Mouse (Mus musculus): ENCODE results near the gene Dhrs3.

Gene Dhrs3

DNA sequence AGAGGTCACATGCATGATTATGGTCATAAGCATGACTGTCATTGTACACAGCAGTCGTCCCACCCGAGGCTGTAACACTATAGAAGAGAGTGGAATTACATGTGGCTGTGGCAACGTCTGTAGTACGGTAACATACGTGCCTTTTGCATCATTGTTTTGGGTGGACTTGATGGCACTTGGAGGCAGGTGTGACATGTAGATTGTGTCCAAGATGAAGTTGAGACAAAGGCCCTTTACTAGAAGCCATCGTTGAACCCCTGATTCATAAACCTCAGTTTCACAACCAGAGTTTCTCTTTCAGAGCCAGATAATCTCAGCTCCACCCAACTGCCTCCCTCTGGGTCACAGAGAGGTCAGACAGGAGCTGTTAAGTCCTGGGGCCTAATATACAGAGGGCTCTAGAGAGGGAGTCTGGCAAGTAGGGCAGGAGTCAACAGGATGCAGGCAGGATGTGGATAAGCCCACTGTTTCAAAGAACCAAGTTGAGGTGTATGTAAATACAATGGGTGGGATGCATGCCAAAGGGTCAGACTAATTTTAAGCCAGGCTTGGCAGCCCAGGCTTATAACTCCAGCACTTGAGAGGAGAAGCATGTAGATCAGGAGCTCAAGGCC, 5.5 kb downstream of the Dhrs3 start:
- DNase-seq, result no peak

DNA sequence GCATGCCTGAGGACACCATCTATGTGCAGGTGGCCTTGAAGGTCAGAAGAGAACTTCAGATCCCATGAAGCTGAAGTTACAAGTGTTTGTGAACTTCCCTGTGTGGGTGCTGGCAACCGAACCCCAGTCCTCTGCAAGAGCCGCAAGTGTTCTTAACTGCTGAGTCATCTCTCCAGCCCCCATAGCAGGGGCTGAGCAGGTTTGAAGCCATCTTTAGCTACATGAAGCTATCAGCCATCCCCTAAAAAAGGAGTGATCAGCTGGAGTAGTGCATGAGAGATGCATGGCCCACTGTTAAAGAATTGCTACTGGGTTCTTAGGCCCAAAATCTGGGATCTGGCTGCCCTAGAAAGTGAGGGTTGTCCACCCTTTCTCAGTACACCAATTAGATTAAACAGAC, 6.1 kb downstream of the Dhrs3 start:
- DNase-seq, result no peak

DNA sequence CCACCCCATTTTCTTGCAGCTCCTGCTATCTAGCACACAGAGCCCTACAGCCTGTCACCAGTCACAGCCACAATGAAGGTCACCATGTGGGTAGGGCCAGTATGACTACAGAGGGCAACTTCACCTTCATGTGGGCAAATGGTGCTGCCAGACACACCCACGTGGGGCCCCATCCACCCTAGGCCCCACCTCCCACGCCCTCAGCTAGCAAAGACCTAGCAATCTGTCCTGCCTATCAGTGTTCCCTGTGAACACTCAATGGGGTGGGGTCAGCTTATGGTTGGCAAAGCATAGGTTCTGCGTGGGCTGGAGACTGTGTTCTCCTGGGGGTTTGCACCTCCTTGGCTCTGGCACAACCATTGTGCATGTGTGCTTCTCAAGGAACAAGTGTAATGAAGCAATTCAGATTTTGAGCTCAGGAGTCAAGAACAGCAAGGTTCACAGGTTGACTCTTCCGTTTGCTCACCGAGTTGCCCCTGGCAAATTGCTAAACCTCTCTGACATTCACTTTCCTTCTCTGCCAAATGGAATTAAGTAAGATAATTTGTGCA, 9.0 kb downstream of the Dhrs3 start:
- no peak for DNase-seq

DNA sequence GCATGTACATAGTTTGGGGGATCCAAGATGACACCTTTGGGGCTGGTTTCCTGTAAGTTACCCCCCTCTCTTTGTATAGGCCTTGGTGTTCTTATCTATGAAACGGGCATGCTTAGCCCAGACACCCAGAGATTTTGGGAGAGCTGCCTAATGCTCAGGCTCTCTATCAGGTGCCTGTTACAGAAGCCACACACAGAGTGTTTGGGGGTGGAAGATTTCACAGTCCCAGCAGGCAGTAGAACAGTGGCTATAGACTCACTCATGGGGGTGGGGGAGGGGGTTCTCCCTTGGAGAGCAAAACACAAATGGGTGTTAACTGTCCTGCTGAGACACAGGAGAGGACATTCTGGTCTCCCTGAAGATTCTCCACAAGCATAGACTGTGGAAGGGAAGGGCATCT, 10.5 kb downstream of the Dhrs3 start:
- DNase-seq, result no peak

DNA sequence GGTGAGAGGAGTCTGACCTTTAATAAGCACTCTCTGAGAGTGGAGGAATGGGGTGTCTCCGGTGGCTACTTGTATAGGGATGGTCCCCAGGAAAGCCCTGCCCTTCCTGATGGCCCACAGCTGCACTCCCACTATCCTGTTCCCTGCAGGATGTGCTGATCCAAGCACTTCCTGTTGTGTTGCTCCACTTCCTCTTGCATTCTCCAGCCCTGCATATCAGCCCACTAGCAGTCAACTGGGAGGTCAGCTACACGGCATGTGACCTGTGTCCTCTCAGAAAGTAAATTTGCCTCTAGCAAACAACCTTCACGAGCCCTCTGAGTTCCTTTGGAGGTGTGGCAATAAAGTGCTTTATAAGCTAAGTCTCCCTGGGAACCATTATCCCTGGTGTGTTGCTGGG, 11.3 kb downstream of the Dhrs3 start:
- no peak for DNase-seq

DNA sequence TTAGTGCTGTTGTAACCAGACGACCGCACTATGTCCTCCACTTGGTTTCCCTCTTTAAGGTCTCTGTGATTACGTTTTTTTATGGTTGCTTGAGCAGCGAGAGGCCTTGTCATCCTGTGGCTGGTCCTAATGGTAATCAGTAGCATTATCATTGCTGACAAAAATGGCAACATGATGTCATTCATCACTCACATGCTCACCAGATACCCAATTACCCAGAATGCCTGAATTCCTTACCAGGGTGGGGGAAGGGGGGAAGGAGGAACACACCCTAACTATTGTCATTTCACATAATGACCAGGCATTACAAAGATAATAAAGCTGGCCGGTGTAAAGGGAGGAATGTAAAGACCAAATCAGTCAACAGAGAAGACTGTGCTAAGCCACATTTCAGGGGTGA, 12.5 kb downstream of the Dhrs3 start:
- no peak for DNase-seq

DNA sequence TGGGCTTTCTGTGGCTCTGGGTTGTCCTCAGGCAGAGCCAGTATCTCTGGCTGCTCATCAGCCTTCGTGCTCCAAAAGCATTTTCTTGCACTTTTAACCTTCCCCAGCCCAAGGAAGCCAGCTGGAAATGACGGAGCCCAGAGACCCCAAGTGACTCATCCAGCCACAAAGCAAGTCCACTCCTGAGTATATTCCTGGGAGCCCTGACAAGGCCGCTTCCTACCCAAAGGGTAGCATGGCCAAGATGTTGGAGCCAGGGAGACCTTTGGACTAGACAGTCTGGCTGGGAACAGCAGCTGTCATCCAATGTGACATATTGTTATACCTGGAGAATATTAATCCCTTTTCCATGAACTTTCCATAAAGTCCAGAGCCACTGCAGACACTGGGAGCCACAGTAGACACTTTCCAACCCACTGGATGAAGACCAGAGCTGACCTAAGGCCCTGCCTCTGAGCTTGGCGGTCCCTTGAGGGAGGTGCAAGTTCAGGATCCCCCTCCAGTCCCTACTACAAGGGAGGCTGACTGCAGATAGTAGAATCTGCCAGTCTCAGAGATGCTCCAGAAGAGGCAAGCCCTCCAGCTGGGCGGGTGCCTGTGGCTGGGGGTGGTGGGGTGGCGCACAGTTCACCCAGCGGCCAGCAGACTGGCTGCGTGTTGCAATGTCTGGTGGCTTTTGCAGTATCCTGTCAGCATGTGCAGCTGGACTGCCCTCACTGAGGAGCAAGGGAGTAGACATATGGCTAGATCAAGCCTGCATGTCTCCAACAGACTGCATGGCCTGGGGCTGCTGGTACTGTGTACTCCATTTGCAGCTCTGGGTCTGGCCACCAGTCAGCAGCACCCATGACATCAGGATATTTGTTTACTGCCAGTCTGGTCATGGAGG, 13.6 kb downstream of the Dhrs3 start:
- DNase-seq, result no peak

DNA sequence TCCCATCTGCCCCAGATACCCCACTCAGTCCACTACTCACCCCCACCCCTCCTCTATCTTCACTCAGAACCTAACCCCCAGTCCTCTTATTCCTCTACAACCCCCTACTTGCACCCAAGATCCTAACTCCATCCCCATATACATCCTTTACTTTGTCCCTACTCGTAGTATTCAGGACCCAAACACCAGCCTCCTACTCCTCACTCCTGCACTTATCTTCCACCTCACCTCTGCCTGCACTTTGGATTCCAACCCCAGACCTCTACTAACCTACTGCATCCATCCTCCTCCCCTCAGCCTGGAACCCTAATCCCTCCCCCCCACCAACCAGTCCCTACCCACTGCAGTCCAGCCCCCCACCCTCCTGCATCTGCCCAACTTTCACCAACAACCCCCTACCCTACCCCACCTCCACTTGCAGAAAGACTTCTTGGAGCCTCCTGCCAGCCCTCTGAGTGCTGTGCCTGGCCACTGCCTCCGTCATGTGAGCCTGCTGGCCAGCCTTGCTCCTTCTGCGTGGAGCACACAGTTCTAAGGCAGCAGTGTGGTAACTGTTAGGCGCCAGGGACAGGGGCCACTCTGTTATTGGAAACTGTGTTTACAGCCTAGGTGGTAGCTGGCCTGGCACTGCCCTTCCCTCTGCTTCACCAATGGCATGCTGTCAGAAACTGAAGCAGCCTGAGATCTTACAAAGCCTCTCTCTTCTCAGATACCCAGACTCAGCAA, 14.5 kb downstream of the Dhrs3 start:
- DNase-seq, result no peak

DNA sequence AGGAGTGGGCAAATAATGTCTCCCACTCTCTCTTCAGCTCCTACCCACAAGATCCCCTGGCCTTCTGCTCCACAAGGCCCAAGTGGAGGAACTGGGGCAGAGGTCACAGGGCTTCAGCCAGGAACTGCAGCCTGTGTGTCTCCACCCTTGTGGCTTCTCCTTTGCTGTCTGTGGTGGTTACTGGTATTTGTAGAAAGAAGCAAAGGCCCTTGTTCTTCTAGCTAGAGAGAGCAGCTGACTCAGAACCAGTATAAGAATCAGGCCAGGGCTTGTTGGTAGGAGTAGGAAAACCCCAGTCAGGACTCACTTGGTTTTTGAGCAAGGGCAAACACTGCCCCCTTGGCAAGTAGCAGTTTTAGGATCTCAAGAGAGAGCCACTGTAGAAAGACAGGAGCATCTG, 16.2 kb downstream of the Dhrs3 start:
- no peak for DNase-seq

DNA sequence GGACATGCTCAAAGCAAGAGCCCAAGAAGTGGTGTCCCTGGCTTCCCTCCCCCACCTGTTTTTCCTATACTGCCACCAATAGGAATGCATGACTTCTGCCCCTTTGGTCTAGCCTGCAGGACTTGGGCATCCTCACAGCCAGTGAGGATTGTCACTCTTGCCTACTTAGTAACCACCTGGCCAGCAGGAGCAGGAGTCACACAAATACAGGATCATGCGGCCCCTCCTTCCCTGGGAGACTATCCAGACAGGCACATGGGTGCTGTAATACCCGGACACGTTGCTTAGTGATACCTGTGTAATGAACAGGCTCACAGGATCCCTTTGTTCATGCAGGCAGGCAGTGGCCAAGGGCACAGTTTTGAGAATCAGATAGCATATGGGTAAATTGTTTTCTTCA, 17.7 kb downstream of the Dhrs3 start:
- no peak for DNase-seq

DNA sequence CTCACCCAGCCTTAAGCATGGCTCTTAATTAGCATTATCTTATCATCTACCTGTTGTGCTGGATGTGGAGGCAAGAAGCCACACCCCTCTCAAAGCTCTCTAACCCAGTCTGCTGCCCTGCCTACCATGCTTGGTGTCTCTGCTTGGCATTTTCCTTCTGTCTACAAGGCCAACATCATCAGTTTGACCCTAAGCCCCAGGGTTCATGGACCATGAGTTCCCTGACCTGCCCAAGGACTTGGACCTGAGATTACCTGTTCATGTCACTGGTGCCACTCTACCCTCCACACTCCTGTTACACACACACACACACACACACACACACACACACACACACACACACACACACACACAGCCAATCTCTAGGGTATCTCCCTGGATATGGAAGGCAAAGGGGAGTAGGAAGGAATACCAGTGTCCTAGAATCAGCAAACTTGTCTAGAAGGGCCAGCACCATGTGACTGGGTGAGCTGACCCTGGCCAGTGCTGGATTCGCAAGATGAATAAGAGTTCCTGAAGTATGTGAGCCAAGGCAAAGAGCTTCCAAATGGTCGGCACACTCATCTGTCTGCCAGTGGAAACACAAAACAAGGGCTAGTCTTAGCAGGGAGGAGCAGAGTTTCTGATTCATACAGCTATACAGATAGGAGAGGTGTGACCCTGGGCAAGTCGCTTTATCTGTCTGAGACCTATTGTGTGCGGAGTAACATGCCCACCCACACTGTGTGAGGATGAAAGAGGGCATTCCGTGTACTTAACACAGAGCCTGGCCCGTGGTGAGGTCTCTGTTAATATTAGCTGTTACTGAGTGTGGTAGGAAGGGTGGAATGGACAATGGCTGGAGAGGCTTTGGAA, 20.9 kb downstream of the Dhrs3 start:
- no peak for DNase-seq

DNA sequence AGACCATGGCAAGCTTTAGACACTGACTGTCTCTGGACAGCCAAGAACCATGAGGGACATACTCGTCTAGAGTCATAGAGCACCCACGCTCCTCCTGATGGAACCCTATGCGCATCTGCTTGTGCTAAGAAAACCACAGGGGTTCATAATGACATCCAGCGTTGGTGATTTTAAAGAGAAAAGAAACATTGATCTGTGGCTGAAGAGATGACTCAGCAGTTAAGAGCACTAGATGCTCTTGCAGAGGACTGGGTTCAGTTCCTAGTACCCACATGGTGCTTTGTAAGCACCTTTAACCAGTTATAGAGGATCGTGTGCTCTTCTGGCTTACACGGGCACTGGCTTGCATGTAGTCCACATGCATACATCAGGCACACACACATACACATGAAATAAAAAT, 23.9 kb downstream of the Dhrs3 start:
- no peak for DNase-seq

DNA sequence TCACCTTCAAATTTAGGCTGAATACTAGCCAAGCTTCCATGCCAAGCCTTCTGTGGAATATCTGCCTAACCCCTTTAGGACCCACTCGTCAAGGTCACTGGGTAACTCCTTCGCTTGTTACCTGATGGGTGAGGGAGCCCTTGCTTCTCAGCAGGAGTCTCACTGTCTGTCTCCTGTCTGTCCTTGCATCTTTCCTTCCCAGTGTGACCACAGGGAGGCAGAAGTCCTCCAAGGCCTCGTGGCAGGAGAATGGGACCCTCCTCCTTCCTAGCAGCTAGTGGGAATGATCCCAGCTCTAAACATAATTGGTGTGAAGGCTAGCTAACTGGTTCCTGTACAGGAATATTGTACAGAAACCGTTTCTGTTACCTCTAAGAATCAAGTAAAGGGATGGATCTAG, 24.5 kb downstream of the Dhrs3 start:
- no peak for DNase-seq

DNA sequence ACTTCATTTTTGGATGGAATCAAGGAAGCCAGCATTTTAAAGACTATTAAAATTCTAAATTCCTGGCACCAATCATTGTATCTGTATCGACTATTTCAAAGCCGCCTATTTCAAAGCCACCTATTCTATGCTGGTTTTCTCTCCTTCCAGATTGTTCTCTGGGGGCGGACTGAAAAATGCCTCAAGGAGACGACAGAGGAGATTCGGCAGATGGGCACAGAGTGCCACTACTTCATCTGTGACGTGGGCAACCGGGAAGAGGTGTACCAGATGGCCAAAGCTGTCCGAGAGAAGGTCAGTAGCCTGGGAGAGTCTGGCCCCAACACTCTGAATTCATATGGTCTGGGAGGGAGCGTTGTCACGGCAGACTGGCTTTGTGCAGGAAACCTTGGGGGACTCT, 25.9 kb downstream of the Dhrs3 start:
- peak; percentile 19 for DNase-seq

DNA sequence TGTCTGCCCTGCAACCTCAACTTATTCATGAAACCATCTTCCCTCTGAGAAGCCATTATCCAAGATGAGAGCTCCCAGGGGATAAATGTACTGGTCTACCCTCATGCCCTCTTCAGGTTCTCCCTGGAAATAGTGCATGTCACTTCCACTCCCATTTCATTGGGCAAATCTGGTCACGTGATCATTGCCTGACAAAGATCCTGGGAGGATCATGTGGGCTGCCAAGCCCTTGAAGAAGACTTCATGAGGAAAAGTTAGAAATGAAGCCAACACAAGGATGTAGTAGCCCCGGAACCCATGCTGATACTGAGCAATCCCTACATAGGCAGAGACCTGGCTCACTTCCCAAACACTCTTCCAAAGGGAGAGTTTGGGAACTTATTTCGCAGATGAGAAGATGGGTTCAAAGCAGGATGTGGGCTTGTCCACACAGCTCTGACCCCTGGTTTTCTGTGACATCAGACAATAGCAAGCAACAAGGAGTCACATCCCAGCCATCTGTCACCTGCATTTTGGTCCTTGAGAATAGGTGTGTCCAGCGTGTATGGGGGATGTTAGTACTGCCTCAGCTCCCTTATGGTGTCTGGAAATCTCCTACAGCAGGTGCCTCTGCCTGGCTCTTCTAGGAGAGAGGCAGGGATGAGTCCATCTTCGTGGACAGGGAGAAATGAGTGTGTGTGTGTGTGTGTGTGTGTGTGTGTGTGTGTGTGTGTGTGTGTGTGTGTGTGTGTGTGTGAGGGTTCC, 36.2 kb downstream of the Dhrs3 start:
- DNase-seq, result no peak

DNA sequence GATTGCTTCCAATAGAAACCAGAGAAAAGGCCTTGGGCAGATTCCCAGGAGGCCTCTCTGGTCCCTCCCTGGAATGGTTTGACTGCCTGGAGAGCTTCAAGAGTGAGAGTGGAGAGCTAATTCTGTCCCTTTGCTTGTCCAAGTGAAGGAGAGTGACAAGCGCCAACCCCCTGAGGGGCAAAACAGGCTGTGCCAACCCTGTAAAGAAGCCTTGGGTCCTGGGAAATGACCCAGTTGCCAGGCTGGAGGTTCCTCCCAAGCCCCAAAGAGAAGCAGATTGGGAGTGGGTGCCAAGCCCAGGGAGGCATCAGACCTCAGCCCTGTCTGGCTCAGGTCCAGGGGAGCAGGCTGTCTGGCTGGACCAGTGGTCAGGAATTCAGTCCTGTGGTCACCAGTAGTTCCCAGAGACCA, 37.2 kb downstream of the Dhrs3 start:
- peak; percentile 63 for DNase-seq

DNA sequence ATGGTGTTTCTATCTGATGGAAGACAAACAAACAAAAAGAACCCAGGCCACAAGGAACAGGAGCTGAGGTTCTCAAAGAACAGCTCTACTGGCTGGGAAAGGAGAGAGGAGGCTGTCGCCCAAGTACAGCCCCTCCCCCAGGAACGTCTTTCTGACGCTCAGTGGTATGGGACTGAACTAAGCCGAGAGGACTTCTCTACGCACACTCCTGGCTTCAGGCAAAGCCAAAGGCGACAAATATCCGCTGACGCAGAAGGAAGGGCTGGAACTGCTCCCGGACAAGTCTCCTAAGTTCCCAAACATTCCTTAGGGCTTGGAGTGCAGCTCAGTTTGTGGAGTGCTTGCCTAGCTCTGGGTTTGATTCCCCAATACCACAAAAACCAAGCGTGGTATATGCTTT, 37.7 kb downstream of the Dhrs3 start:
- DNase-seq, result peak; percentile 34

DNA sequence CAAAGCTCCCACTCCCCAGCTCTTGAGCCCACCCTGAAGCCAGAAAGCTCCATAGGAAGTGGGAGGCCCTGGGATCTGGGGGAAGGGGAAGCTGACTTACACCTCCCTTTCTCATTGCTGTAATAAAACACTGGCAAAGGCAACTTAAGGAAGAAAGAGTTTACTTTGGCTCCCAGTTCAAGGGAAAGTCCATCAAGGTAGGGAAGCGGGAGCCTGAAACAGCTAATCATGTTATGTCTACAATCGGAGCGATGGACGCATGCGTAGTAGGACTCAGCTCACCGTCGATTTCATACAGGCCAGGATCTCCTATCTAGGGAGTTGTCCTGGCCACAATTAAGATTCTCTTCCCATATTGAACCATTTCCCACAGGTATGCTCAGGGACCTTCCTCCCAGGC, 38.5 kb downstream of the Dhrs3 start:
- DNase-seq, result no peak

DNA sequence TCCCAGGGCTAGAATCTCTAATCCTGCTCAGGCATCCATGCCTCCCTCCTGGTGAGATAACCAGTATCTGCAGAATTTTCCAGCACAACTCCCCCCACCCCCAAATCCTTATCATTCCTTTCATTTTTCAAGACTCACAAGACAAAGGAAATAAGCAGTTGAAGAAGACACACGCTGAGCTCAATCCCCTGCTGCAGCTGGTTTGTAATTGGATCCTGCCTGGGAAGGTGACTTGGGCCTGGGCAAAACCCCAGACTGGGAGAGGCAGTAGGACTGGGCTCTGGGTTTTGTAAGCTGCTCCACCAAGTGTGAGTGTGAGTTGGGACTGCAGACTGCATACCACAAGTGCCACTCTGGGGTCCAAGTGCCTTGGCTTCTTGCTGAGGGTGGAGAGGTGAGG, 41.9 kb downstream of the Dhrs3 start:
- no peak for DNase-seq

DNA sequence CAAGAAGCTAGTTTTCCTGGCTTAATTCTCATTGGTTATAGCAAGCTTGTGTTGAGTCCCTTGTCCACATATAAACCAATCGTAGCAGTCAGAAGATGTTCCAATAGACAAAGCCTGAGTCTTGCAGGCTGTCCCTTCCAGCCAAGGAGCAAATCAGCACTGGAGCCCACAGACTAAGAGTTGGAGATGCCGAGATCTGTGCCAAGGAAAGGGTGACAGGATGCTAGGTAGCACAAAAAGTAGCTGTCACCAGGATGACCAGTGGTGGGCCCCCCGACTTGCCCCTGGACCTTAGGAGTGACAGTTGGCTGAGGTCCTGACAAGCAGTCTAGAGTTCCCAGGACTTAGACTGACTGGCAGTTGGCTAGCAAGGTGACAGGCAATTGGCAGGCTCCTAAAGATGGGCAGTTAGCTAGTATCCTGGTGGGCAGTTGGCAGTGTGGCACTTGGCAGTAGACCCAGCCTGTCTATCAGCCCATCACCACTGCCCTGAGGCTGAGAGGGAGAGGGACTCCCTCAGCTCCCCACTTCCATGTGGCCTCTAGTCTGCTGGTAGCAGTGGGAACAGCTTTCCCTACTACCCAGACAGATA, 44.0 kb downstream of the Dhrs3 start:
- no peak for DNase-seq

DNA sequence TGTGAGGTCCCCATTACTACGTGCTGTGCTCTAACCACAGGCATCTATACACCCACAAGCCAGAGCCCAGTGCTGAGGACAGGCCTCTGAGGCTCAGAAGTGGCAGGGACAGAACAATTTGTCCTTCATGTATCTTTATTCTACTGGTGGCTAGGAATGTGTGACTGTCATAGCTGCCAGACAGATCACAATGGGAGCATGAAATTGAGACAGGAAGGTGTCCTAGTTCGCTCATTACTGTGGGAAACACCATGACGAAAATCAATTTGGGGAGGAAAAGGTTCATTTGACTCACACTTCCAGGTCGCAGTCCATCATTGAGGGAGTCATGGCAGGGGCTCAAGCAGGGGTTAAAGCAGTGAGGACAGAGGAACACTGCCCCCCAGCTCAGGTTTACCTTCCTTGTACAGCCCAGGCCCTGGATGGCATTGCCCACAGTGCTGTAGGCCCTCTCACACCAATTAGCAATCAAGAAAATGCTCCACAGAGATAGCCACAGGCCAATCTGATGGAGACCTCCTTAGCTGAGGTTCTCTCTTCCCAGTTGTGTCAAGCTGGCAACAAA, 47.3 kb downstream of the Dhrs3 start:
- no peak for DNase-seq

Data from right cerebral cortex, adult 18-20 months (tissue).